Mouse (Mus musculus) bone marrow, adult 2 months (tissue): ENCODE measurements around the gene Wasf2. TPM values are rescaled to one million over a fixed set of nuclear protein-coding genes. Genes with fewer than 3 reads are reported as not detected.

ENCODE experiments used
- H3K27ac ChIP-seq: fragments of 200-500 bp; 2 replicates; pipeline ENCODE4 v1.5.1; 2012; ENCODE audit warnings: low read depth, mild to moderate bottlenecking, control low read depth, inconsistent platforms, low read length; ENCODE audit not compliant: control insufficient read depth, poor library complexity, insufficient read depth
- H3K4me1 ChIP-seq: fragments of 200-500 bp; 2 replicates; pipeline ENCODE4 v1.6.1; 2011; ENCODE audit warnings: low read length; ENCODE audit not compliant: control insufficient read depth, insufficient read depth
- H3K4me3 ChIP-seq: fragments of 200-500 bp; replicated peaks from 2 replicates; pipeline ENCODE3; 2011; ENCODE audit warnings: mild to moderate bottlenecking, low read depth, low read length, control low read depth; ENCODE audit not compliant: control insufficient read depth
- CTCF ChIP-seq: fragments of 200-500 bp; IDR thresholded peaks from 2 replicates; pipeline ENCODE4 v1.5.1; 2011; ENCODE audit warnings: low read length, control low read depth; ENCODE audit not compliant: control insufficient read depth, insufficient read depth
- POLR2A ChIP-seq: fragments of 200-500 bp; IDR thresholded peaks from 2 replicates; pipeline ENCODE4 v1.6.1; 2011; ENCODE audit warnings: low read depth, mild to moderate bottlenecking, control low read depth, low read length, borderline replicate concordance; ENCODE audit not compliant: control insufficient read depth
- WGBS: fragments of 180-500 bp; shearing (Covaris S2); methylation state at CpG from one replicate; pipeline ENCODE4 v1.1.7; 2018; 5-methylcytosine and 5-hydroxymethylcytosine counted together
- polyA plus RNA-seq: library from polyadenylated mRNA; stranded (reverse); fragments of >200 nt; gene quantifications from 2 replicates; pipeline ENCODE4 v1.2.4, GENCODE M21; 2011; ENCODE audit warnings: low replicate concordance; ENCODE audit not compliant: missing spikeins, insufficient read depth, insufficient read length

Gene Wasf2
- polyA plus RNA-seq, 1 experiment: 56.6 TPM

DNA sequence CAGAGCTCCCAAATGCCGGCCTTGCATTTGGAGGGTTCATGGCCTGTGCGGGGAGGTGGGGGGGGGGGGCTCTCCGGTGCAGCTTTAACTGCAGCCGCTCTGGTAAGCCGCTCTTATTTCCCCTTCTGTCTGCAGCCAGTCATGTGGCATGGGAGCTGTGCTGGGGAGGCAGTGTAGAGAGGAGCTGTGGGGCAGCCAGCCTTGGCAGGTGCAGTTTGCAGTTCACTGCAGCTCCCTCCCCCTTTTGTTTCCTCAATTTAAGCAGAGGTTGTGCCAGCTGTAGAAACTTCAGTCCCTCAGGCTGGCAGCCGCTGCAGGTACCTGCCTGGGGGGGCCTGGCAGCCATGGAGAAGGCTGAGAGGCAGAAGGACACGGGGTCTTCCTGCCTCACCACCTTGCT, 66.5 kb downstream of the Wasf2 start:
- no peak overlapping the region for H3K27ac ChIP-seq
- 37% methylated on average over 7 of the region's 7 CpGs for WGBS
- peaks cover 2% of the 10 kb centered on the region for H3K4me1 ChIP-seq
- no peak for TF ChIP-seq CTCF
- TF ChIP-seq POLR2A: no peak
- H3K4me3 ChIP-seq: no peak overlapping the region

DNA sequence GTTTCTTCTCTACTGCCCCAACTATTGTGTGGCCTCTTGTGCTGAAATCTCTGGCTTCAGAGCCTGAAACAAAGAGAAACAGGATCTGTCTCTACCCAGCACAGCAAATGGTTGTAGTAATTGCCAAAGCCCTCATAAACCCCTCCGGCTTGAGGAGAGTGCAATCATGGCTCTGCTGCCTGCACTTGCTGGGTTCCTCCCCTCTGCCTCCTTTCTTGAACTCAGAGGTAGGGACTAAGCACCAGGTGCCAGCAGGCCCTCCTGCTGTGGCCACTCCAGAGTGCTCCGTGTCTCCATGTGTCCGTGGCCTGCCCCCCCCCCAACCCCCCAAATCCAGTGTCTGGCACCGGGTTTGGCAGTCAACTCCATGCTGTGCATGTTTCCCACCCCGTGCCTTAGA, 67.0 kb downstream of the Wasf2 start:
- WGBS: 83% methylated on average over 5 of the region's 5 CpGs
- TF ChIP-seq POLR2A: no peak
- TF ChIP-seq CTCF: no peak
- Histone ChIP-seq H3K4me1 (peaks cover 2% of the 10 kb centered on the region), H3K27ac (no peak overlapping the region), H3K4me3 (no peak overlapping the region)

DNA sequence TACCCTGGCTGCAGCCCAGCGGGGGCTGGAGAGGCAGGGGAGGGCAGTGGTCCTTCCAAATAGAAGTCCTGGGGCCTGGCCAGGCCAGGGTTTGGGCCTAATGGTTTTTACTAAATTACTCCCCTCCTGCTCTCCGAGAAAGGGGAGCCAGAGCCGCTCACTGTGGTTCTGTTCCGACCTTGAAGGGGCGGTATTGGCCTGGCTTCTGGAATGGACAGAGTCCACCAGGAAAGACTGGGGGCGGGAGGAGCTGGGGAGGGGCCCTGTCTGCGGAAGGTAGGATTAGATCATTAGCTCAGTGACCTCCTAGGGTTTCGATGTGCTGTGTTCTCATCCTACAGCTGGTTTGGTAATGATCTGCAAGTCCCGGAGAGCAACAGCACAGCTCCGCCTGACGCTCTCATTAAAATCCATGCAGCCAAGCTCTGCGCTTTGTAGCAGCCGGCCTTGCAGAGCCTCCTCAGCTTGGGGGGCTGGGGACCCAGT, 67.5 kb downstream of the Wasf2 start:
- no peak for TF ChIP-seq CTCF
- no peak for TF ChIP-seq POLR2A
- 93% methylated on average over 13 of the region's 13 CpGs for WGBS
- H3K4me1 ChIP-seq: peaks cover 2% of the 10 kb centered on the region
- no peak overlapping the region for H3K27ac ChIP-seq
- no peak overlapping the region for H3K4me3 ChIP-seq

DNA sequence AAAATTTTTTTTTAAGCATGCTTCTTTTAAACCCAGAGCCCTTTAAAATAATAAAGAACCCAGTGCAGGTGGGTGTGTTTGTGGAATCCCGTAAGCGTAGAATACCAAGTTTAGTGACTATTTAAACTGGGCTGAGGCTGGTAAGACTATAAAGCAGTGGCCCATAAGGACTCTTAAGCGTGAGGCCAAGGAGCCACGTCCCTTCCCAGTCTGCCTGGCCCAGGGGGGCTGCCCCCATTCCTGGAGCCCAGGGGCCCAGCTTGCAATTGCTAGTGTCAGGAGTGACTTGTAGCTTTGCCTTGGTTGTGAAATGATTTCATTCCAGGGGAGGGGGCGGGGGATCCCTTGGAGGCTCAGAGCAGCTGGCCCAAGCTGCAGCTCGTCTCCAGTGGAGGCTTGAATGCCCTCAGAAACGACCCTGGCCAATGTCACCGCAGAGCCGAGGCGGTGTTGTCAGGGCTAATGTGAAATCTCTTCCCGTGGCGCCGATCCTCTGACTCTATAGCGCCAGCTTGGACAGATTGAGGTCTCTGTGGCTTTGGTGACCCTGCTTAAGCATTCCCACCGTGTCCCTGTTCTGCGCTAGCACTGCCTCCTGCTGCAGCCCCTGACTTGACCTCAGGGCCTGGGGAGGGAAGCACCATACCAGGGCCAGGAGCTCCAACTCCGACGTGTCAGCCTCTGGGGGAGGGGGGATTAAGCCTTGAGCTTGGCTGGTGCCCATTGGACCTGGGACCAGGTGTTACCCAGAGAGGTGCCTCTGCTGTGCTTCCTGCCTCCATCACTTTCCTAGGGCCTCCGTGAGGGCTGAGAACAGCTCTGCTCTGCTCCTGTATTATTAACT, 68.3 kb downstream of the Wasf2 start:
- TF ChIP-seq POLR2A: no peak
- no peak for TF ChIP-seq CTCF
- WGBS: 80% methylated on average over 19 of the region's 19 CpGs
- H3K27ac ChIP-seq: no peak overlapping the region
- no peak overlapping the region for H3K4me3 ChIP-seq
- peaks cover 2% of the 10 kb centered on the region for H3K4me1 ChIP-seq

DNA sequence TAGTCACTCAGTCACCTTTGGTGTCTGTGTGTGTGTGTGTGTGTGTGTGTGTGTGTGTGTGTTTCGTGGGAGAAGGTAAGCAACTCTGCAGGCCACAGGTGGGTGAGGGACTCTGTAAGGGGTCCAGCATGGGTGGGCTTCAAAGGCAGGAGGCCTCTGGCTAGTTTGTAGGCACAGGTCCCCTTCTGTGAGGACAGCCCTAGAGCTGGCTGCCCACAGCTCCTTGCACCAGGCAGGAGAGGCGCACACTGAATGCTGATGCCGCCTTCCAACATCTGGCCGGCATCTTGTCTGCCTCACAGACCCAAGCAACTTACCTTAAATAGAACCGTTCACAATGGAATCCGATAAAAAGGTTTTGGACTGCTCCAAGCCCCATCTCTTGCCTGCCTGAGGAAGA, 69.4 kb downstream of the Wasf2 start:
- WGBS: 85% methylated on average over 6 of the region's 6 CpGs
- Histone ChIP-seq H3K4me3 (no peak overlapping the region), H3K27ac (no peak overlapping the region), H3K4me1 (peaks cover 2% of the 10 kb centered on the region)
- TF ChIP-seq CTCF: no peak
- TF ChIP-seq POLR2A: no peak

DNA sequence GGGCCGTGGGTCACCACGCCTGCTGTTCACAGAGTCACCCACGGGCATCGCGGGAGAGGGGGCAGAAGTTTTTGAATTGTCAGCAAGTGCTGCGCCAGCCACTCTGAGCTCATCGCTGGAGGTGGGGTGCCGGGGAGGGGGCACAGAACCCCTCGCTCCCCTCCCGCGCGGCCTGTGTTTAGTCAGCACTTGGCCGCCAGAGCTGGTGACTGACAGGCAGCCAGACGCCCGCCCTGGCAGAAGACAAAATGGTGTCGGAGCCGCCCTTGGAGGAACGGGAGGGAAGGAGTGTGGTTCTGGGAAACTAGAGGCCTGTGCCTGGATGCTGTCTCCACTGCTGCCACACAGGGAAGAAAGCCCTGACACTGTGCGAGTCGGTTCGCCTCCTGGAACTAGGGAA, 70.0 kb downstream of the Wasf2 start:
- H3K27ac ChIP-seq: peak overlapping the region; percentile 2; the same call in 1 of the 2 replicates
- 81% methylated on average over 21 of the region's 21 CpGs for WGBS
- TF ChIP-seq POLR2A (no peak), CTCF (no peak)
- peaks cover 2% of the 10 kb centered on the region for H3K4me1 ChIP-seq
- no peak overlapping the region for H3K4me3 ChIP-seq

DNA sequence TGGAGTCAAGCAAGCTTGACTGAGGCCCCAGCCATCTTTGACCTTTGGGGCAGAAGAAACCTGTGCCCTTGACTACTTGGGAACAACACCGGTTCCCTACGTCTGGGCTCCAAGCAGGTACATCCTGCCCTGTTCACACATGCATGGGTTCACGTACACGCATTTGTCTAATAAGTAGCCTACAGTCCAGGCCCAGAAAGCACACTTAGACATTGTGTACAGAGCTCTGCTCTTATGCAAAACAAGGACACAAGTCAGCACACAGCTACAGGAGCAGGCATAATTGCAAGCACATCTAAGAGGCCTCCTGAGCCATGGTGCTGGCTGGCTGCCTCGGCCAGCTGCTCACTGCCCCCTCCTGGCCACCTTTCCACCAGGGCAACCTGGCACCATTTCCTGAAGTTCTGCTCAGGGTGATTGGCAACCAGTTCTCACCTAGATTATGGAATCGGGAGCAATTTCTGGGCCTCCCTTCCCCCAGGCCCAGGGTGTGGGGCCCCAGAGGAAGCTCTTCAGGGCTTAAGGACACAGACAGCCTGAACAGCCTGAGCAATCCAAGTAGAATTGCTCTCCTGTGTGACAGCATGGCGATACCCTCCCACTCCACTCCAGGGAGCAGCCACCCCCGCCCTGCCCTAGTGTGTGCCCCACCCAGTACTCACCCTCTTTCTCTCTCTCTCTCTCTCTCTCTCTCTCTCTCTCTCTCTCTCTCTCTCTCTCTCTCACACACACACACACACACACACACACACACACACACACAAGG, 70.9 kb downstream of the Wasf2 start:
- 55% methylated on average over 8 of the region's 8 CpGs for WGBS
- H3K27ac ChIP-seq: peak overlapping the region; percentile 2; the same call in 1 of the 2 replicates
- no peak overlapping the region for H3K4me3 ChIP-seq
- H3K4me1 ChIP-seq: peaks cover 2% of the 10 kb centered on the region
- TF ChIP-seq CTCF (peak; percentile 84), POLR2A (no peak)

DNA sequence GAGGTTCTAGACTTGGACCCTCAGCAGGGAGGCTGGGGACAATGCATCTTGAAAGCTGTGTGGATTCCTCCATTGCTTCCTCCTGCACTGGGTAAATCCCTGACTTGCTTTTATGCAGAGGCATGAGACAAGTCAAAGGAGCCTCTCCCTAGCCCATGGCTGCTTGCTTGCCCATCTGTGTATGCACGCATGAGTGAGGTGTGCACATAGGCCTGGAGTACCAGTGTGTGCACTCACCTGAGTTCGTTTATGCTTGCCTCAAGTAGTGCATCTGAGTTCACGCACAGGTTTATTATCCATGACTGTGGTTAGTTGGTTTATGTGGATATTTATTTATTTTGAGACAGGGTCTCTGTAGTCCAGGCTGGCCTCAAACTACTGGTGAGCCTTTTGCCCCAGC, 71.9 kb downstream of the Wasf2 start:
- WGBS: 84% methylated on average over 3 of the region's 3 CpGs
- Histone ChIP-seq H3K4me3 (no peak overlapping the region), H3K27ac (no peak overlapping the region), H3K4me1 (peaks cover 2% of the 10 kb centered on the region)
- TF ChIP-seq CTCF: no peak
- TF ChIP-seq POLR2A: no peak

DNA sequence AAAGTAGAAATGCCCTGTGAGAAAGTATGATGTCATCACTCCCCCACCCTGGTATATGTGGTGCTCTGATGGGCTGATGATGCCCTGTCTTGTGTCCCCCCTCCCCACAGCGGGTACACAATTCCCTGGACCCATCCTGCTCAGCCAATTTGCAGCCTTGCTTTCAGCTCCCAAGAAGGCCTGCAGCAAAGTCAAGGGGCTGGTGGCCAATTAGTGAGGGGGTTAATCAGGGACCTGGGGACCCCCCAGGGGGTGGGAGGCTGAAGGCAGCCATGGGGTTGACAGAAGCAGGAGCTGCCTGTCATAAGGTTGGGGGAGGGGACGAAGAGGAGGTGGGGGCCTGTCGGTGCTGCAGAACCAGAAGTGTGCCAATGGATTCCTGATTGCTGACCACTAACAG, 73.3 kb downstream of the Wasf2 start:
- Histone ChIP-seq H3K4me1 (peaks cover 2% of the 10 kb centered on the region), H3K4me3 (no peak overlapping the region), H3K27ac (no peak overlapping the region)
- TF ChIP-seq POLR2A: no peak
- TF ChIP-seq CTCF: no peak
- 53% methylated on average over 3 of the region's 3 CpGs for WGBS
